Mouse (Mus musculus) lung, postnatal 0 days (tissue): ENCODE measurements around the gene Pabpc4.

Experiments used
- CTCF ChIP-seq: IDR thresholded peaks from 2 replicates; pipeline ENCODE4 v1.5.1; 2016; ENCODE audit warnings: antibody characterized with exemption, mild to moderate bottlenecking
- EP300 ChIP-seq: IDR thresholded peaks from 2 replicates; pipeline ENCODE4 v1.6.1; 2016; ENCODE audit warnings: antibody characterized with exemption, mild to moderate bottlenecking, control low read depth

DNA sequence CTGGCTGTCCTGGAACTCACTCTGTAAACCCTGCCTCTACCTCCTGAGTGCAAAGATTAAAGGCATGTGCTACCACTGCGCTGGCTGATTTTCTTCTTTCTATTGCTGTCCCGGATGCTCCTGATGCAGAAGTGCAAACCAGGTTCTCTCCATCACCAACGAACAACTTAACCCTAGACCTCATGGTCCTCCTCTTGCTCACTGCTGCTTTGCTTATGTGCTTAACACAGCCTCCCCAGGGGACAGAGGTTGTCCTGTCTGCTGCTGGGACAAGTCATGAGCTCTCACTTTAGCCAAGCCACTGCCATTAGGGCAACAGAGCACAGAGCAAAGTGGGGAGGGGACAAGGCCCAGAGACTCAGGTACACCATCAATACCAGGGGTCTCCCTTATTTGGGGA is 52.3 kb downstream of the Pabpc4 start:
- TF ChIP-seq CTCF (no peak), EP300 (no peak)
